Mouse (Mus musculus) hindbrain, embryonic 10.5 days (tissue): ENCODE data around the gene Gm11034. TPM values are rescaled to one million over a fixed set of nuclear protein-coding genes. Genes with fewer than 3 reads are reported as not detected.

ENCODE experiments used
- DNase-seq: peaks from one replicate; pipeline ENCODE4 v3.0.0-alpha.2; 2017; ENCODE audit warnings: low spot score
- H3K27ac ChIP-seq: fragments of 300-500 bp; sonication (generic); 2 replicates; pipeline ENCODE4 v1.5.1; 2016; ENCODE audit warnings: mild to moderate bottlenecking, moderate library complexity
- H3K27me3 ChIP-seq: fragments of 300-500 bp; sonication (generic); 2 replicates; pipeline ENCODE4 v1.6.1; 2016; ENCODE audit warnings: mild to moderate bottlenecking; ENCODE audit not compliant: poor library complexity, insufficient read depth, severe bottlenecking
- H3K36me3 ChIP-seq: fragments of 300-500 bp; sonication (generic); 2 replicates; pipeline ENCODE4 v1.6.1; 2016; ENCODE audit warnings: mild to moderate bottlenecking, moderate library complexity
- H3K4me1 ChIP-seq: fragments of 300-500 bp; sonication (generic); replicated peaks from 2 replicates; pipeline ENCODE4 v1.6.1; 2016; ENCODE audit warnings: mild to moderate bottlenecking
- H3K4me3 ChIP-seq: fragments of 300-500 bp; sonication (generic); 2 replicates; pipeline ENCODE4 v1.5.1; 2016; ENCODE audit warnings: mild to moderate bottlenecking, moderate library complexity
- H3K9me3 ChIP-seq: fragments of 300-500 bp; sonication (generic); 2 replicates; pipeline ENCODE4 v1.6.1; 2016; ENCODE audit warnings: mild to moderate bottlenecking, moderate library complexity
- WGBS: fragments of 180-500 bp; shearing (Covaris S2); methylation state at CpG from one replicate; pipeline ENCODE4 v1.1.7; 2016; 5-methylcytosine and 5-hydroxymethylcytosine counted together
- polyA plus RNA-seq: library from polyadenylated mRNA; unstranded; fragments of >200 nt; fragmentation: Nextera tagmentation; extraction: Ambion mirVana; gene quantifications from 2 replicates; pipeline ENCODE4 v1.2.1, GENCODE M21; 2016

Gene Gm11034
- polyA plus RNA-seq, 1 experiment from 2014 or later, result not detected

- WGBS, result under 1% methylated on average over 54 of the region's 54 CpGs
- peak within 1 kb of the TSS; percentile 96 for H3K27ac ChIP-seq
- peaks cover 28% of the 10 kb centered on the region for H3K36me3 ChIP-seq
- peak; percentile 99 for DNase-seq
- peak within 1 kb of the TSS; percentile 69 for H3K4me3 ChIP-seq
- no peaks in the 10 kb centered on the region for H3K27me3 ChIP-seq
- no peaks in the 10 kb centered on the region for H3K9me3 ChIP-seq
- H3K4me1 ChIP-seq, result peaks cover 22% of the 10 kb centered on the region
Measured at GRCm38 (mm10) chr8:72239499-72240402, 26.3 kb upstream of the Gm11034 start, which contains the start of gene Ap1m1. Gene Ap1m1, plus strand, starts transcription at chr8:72240018.

- Histone ChIP-seq H3K4me3 (no peak overlapping the region), H3K9me3 (no peaks in the 10 kb centered on the region), H3K27me3 (no peaks in the 10 kb centered on the region), H3K4me1 (peaks cover 12% of the 10 kb centered on the region), H3K27ac (no peak overlapping the region), H3K36me3 (peaks cover 39% of the 10 kb centered on the region)
- WGBS, result 93% methylated on average over 5 of the region's 5 CpGs
- DNase-seq, result no peak
Measured at GRCm38 (mm10) chr8:72222656-72223055, 9.2 kb upstream of the Gm11034 start.

GRCm38 (mm10) chr8:72220758-72221157 lies 7.3 kb upstream of the Gm11034 start:
- WGBS, result 83% methylated on average over 4 of the region's 4 CpGs

GRCm38 (mm10) chr8:72219541-72220363 lies 6.3 kb upstream of the Gm11034 start, which contains the start of gene Fam32a:
Gene Fam32a, plus strand, starts transcription at chr8:72219730.
- Histone ChIP-seq H3K9me3 (no peaks in the 10 kb centered on the region), H3K27ac (peak within 1 kb of the TSS; percentile 92), H3K4me3 (peak within 1 kb of the TSS; percentile 79), H3K36me3 (peaks cover 39% of the 10 kb centered on the region), H3K27me3 (no peaks in the 10 kb centered on the region), H3K4me1 (peaks cover 12% of the 10 kb centered on the region)
- 10% methylated on average over 39 of the region's 39 CpGs for WGBS
- DNase-seq, result peak; percentile 93

More at GRCm38 (mm10) chr8:72220758-72221157, 7.3 kb upstream of the Gm11034 start:
- no peaks in the 10 kb centered on the region for H3K27me3 ChIP-seq
- H3K4me3 ChIP-seq, result peak overlapping the region; percentile 79
- DNase-seq, result no peak
- no peaks in the 10 kb centered on the region for H3K9me3 ChIP-seq
- peaks cover 39% of the 10 kb centered on the region for H3K36me3 ChIP-seq
- peaks cover 12% of the 10 kb centered on the region for H3K4me1 ChIP-seq
- no peak overlapping the region for H3K27ac ChIP-seq

GRCm38 (mm10) chr8:72218781-72219540 lies 5.5 kb upstream of the Gm11034 start:
- 84% methylated on average over 10 of the region's 10 CpGs for WGBS
- no peaks in the 10 kb centered on the region for H3K27me3 ChIP-seq
- H3K4me3 ChIP-seq, result peak overlapping the region; percentile 79
- peak overlapping the region; percentile 92; the same call in 1 of the 2 replicates for H3K27ac ChIP-seq
- H3K9me3 ChIP-seq, result no peaks in the 10 kb centered on the region
- H3K4me1 ChIP-seq, result peaks cover 12% of the 10 kb centered on the region
- H3K36me3 ChIP-seq, result peaks cover 34% of the 10 kb centered on the region
- DNase-seq, result no peak

GRCm38 (mm10) chr8:72215871-72216270 lies 2.4 kb upstream of the Gm11034 start:
- Histone ChIP-seq H3K36me3 (peaks cover 3% of the 10 kb centered on the region; the same call in 1 of the 2 replicates), H3K4me1 (peaks cover 8% of the 10 kb centered on the region), H3K4me3 (no peak overlapping the region), H3K9me3 (no peaks in the 10 kb centered on the region), H3K27ac (no peak overlapping the region), H3K27me3 (no peaks in the 10 kb centered on the region)
- no peak for DNase-seq
- WGBS, result 52% methylated on average over 1 of the region's 1 CpGs

GRCm38 (mm10) chr8:72215060-72215459 lies 1.6 kb upstream of the Gm11034 start:
- WGBS, result 37% methylated on average over 2 of the region's 2 CpGs
- H3K4me3 ChIP-seq, result no peak overlapping the region

GRCm38 (mm10) chr8:72212751-72213150 lies 685 bp downstream of the Gm11034 start, which contains the start of gene Cib3:
Gene Cib3, minus strand, starts transcription at chr8:72212837.
- no peak within 1 kb of the TSS for H3K27ac ChIP-seq
- H3K36me3 ChIP-seq, result no peaks in the 10 kb centered on the region
- no peak within 1 kb of the TSS for H3K4me3 ChIP-seq
- WGBS, result 75% methylated on average over 4 of the region's 4 CpGs
- no peaks in the 10 kb centered on the region for H3K27me3 ChIP-seq
- H3K9me3 ChIP-seq, result no peaks in the 10 kb centered on the region
- H3K4me1 ChIP-seq, result no peaks in the 10 kb centered on the region
- no peak for DNase-seq

More at GRCm38 (mm10) chr8:72215060-72215459, 1.6 kb upstream of the Gm11034 start:
- H3K27ac ChIP-seq, result no peak overlapping the region
- no peaks in the 10 kb centered on the region for H3K36me3 ChIP-seq
- no peak for DNase-seq
- no peaks in the 10 kb centered on the region for H3K9me3 ChIP-seq
- H3K4me1 ChIP-seq, result no peaks in the 10 kb centered on the region
- no peaks in the 10 kb centered on the region for H3K27me3 ChIP-seq

- Histone ChIP-seq H3K36me3 (no peaks in the 10 kb centered on the region), H3K9me3 (no peaks in the 10 kb centered on the region), H3K27me3 (no peaks in the 10 kb centered on the region), H3K27ac (no peak overlapping the region), H3K4me1 (no peaks in the 10 kb centered on the region), H3K4me3 (no peak overlapping the region)
- 88% methylated on average over 1 of the region's 1 CpGs for WGBS
- DNase-seq, result no peak
Measured at GRCm38 (mm10) chr8:72211846-72212245, 1.6 kb downstream of the Gm11034 start.

- H3K4me1 ChIP-seq, result no peaks in the 10 kb centered on the region
- WGBS, result 72% methylated on average over 2 of the region's 2 CpGs
- H3K4me3 ChIP-seq, result no peak overlapping the region
- H3K27ac ChIP-seq, result no peak overlapping the region
- DNase-seq, result no peak
- no peaks in the 10 kb centered on the region for H3K27me3 ChIP-seq
- no peaks in the 10 kb centered on the region for H3K36me3 ChIP-seq
- no peaks in the 10 kb centered on the region for H3K9me3 ChIP-seq
Measured at GRCm38 (mm10) chr8:72210710-72211109, 2.7 kb downstream of the Gm11034 start.

- WGBS, result 79% methylated on average over 4 of the region's 4 CpGs
- no peaks in the 10 kb centered on the region for H3K4me1 ChIP-seq
- H3K27ac ChIP-seq, result no peak overlapping the region
- no peaks in the 10 kb centered on the region for H3K36me3 ChIP-seq
- no peak for DNase-seq
- H3K9me3 ChIP-seq, result no peaks in the 10 kb centered on the region
- H3K4me3 ChIP-seq, result no peak overlapping the region
- no peaks in the 10 kb centered on the region for H3K27me3 ChIP-seq
Measured at GRCm38 (mm10) chr8:72210222-72210621, 3.2 kb downstream of the Gm11034 start.

GRCm38 (mm10) chr8:72208582-72208981 lies 4.9 kb downstream of the Gm11034 start:
- H3K27ac ChIP-seq, result no peak overlapping the region
- no peak overlapping the region for H3K4me3 ChIP-seq
- DNase-seq, result no peak
- no peaks in the 10 kb centered on the region for H3K36me3 ChIP-seq
- H3K9me3 ChIP-seq, result peaks cover 11% of the 10 kb centered on the region
- H3K27me3 ChIP-seq, result no peaks in the 10 kb centered on the region
- H3K4me1 ChIP-seq, result no peaks in the 10 kb centered on the region
- WGBS, result 78% methylated on average over 1 of the region's 1 CpGs
